ENCODE assay signal across 10 mouse cellular contexts in genomic region chr2:79429108-79429507, GRCm38 (mm10). TPM values are rescaled to one million over a fixed set of nuclear protein-coding genes. Genes with fewer than 3 reads are reported as not detected.
DNase-seq lines count a peak whose midpoint lies in the region; ATAC-seq and TF ChIP-seq lines count a peak whose summit lies in the region.
"Had no signal": no experiment of that assay in that cellular context is flagged by ENCODE, and none has a peak within 500 bp of the region (broad histone marks: within the 10 kb centered on the region; RNA-seq: fewer than 3 reads in every experiment).

No protein-coding gene starts in this region.

- H3K9me3 ChIP-seq in heart, embryonic 13.5 days: no peaks in the 10 kb centered on the region
- no peaks in the 10 kb centered on the region for H3K9me3 ChIP-seq in embryonic facial prominence, embryonic 10.5 days
- H3K9me3 ChIP-seq in hindbrain, postnatal 0 days (ENCODE audit: low read length): no peaks in the 10 kb centered on the region
- H3K9me3 ChIP-seq in midbrain, embryonic 13.5 days: no peaks in the 10 kb centered on the region

- no peak for ATAC-seq in heart, embryonic 13.5 days (ENCODE audit: extremely low read depth, insufficient number of reproducible peaks, low FRiP score, low TSS enrichment)
- 0 out of 2 replicates have a peak, but pooled peaks have one; percentile 21 for ATAC-seq in hindbrain, postnatal 0 days
- peak; percentile 60; the same call in 1 of the 2 replicates for ATAC-seq in midbrain, embryonic 13.5 days
- ATAC-seq: CD4-positive, CD25-positive, alpha-beta regulatory T cell, adult 4 months had no signal

- DNase-seq in heart, postnatal 36 days: no peak
- no peak for DNase-seq in embryonic facial prominence, embryonic 10.5 days (ENCODE audit: low spot score)
- no peak for DNase-seq in hindbrain, postnatal 0 days (ENCODE audit: low spot score)
- no peak for DNase-seq in B cell, adult 2 months
- no peak for DNase-seq in left cerebral cortex, postnatal 4 days
- DNase-seq in right cerebral cortex, postnatal 4 days: no peak

- peaks cover 28% of the 10 kb centered on the region for H3K27me3 ChIP-seq in heart, embryonic 13.5 days (replicated peaks)
- peaks cover 52% of the 10 kb centered on the region for H3K27me3 ChIP-seq in embryonic facial prominence, embryonic 10.5 days (replicated peaks; ENCODE audit: low read depth, poor library complexity, severe bottlenecking)
- no peaks in the 10 kb centered on the region for H3K27me3 ChIP-seq in hindbrain, postnatal 0 days (ENCODE audit: insufficient read depth, low read length)
- H3K27me3 ChIP-seq in midbrain, embryonic 13.5 days: peaks cover 27% of the 10 kb centered on the region

- TF ChIP-seq CTCF in hindbrain, postnatal 0 days (IDR thresholded peaks at IDR 0.05; ENCODE audit: low read depth): no peak

- no peak overlapping the region for H3K27ac ChIP-seq in heart, embryonic 13.5 days (replicated peaks)
- peak overlapping the region; percentile 82 for H3K27ac ChIP-seq in embryonic facial prominence, embryonic 10.5 days (replicated peaks)
- H3K27ac ChIP-seq in hindbrain, postnatal 0 days: no peak overlapping the region
- H3K27ac ChIP-seq in midbrain, embryonic 13.5 days: no peak overlapping the region

- no peaks in the 10 kb centered on the region for H3K36me3 ChIP-seq in heart, embryonic 13.5 days
- no peaks in the 10 kb centered on the region for H3K36me3 ChIP-seq in embryonic facial prominence, embryonic 10.5 days (replicated peaks)
- H3K36me3 ChIP-seq in hindbrain, postnatal 0 days (ENCODE audit: insufficient read depth, low read length): no peaks in the 10 kb centered on the region
- no peaks in the 10 kb centered on the region for H3K36me3 ChIP-seq in midbrain, embryonic 13.5 days

- peak overlapping the region; percentile 97 for H3K4me2 ChIP-seq in heart, embryonic 13.5 days
- peak overlapping the region; percentile 64 for H3K4me2 ChIP-seq in hindbrain, postnatal 0 days (ENCODE audit: low read depth, low read length)
- peak overlapping the region; percentile 84 for H3K4me2 ChIP-seq in midbrain, embryonic 13.5 days (replicated peaks)

- 13% methylated on average over 7 of the region's 7 CpGs for WGBS in heart, embryonic 13.5 days
- WGBS in embryonic facial prominence, embryonic 10.5 days: 10% methylated on average over 7 of the region's 7 CpGs
- 17% methylated on average over 7 of the region's 7 CpGs for WGBS in hindbrain, postnatal 0 days
- WGBS in midbrain, embryonic 13.5 days: 9% methylated on average over 7 of the region's 7 CpGs

- H3K4me3 ChIP-seq in heart, embryonic 13.5 days: peak overlapping the region; percentile 64
- H3K4me3 ChIP-seq in embryonic facial prominence, embryonic 10.5 days: peak overlapping the region; percentile 67
- peak overlapping the region; percentile 42 for H3K4me3 ChIP-seq in hindbrain, postnatal 0 days (ENCODE audit: low read length)
- H3K4me3 ChIP-seq in midbrain, embryonic 13.5 days (replicated peaks): peak overlapping the region; percentile 44

- peak overlapping the region; percentile 73 for H3K9ac ChIP-seq in heart, embryonic 13.5 days
- peak overlapping the region; percentile 15; the same call in 1 of the 2 replicates for H3K9ac ChIP-seq in hindbrain, postnatal 0 days (replicated peaks; ENCODE audit: low read length)
- 0 out of 2 replicates have a peak overlapping the region, but pooled peaks have one; percentile 55 for H3K9ac ChIP-seq in midbrain, embryonic 13.5 days (replicated peaks)

- intact Hi-C loops in heart, postnatal 36 days (cut with DNase I): no loop called here
- intact Hi-C loops in left cerebral cortex, postnatal 4 days (cut with DNase I): no loop called here

- peaks cover 10% of the 10 kb centered on the region for H3K4me1 ChIP-seq in heart, embryonic 13.5 days
- H3K4me1 ChIP-seq in embryonic facial prominence, embryonic 10.5 days: peaks cover 25% of the 10 kb centered on the region
- peaks cover 7% of the 10 kb centered on the region for H3K4me1 ChIP-seq in hindbrain, postnatal 0 days (ENCODE audit: insufficient read depth, low read length)
- peaks cover 12% of the 10 kb centered on the region for H3K4me1 ChIP-seq in midbrain, embryonic 13.5 days (replicated peaks)

RNA-seq across cellular contexts. Expression of gene Neurod1, which starts 27.4 kb away (rescaled TPM):
- polyA plus RNA-seq in heart, embryonic 13.5 days (2015; fragmentation: Nextera tagmentation; extraction: Ambion mirVana): not detected in 2 replicates
- not detected for total RNA-seq in heart, postnatal 36 days (2021)
- 25.1 and 28.7 TPM in 2 replicates for polyA plus RNA-seq in embryonic facial prominence, embryonic 10.5 days (2016; fragmentation: Nextera tagmentation; extraction: Ambion mirVana)
- 42.4 and 56.0 TPM in 2 replicates for total RNA-seq in hindbrain, postnatal 0 days (2014; rRNA removed)
- 85.9 and 96.3 TPM in 2 replicates for polyA plus RNA-seq in hindbrain, postnatal 0 days (2015; fragmentation: Nextera tagmentation; extraction: Ambion mirVana)
- polyA plus RNA-seq in midbrain, embryonic 13.5 days (2015; fragmentation: Nextera tagmentation; extraction: Ambion mirVana): 38.5 and 38.8 TPM in 2 replicates
- 10 to 100 TPM; 25.9 to 27.8 TPM for total RNA-seq in left cerebral cortex, postnatal 4 days (2021)
- total RNA-seq: adrenal gland, postnatal 14 days had no signal
- polyA plus RNA-seq: CD4-positive, CD25-positive, alpha-beta regulatory T cell, adult 4 months had no signal

RNA-seq across cellular contexts. Expression of gene Cerkl, which starts 27.5 kb away (rescaled TPM):
- 0.28 and 0.44 TPM in 2 replicates for polyA plus RNA-seq in heart, embryonic 13.5 days (2015; fragmentation: Nextera tagmentation; extraction: Ambion mirVana)
- total RNA-seq in heart, postnatal 36 days (2021): under 1 TPM; 0.76 to 0.97 TPM
- 4.5 and 5.2 TPM in 2 replicates for polyA plus RNA-seq in embryonic facial prominence, embryonic 10.5 days (2016; fragmentation: Nextera tagmentation; extraction: Ambion mirVana)
- total RNA-seq in hindbrain, postnatal 0 days (2014; rRNA removed): 0.40 and 2.1 TPM in 2 replicates
- polyA plus RNA-seq in hindbrain, postnatal 0 days (2015; fragmentation: Nextera tagmentation; extraction: Ambion mirVana): 2.5 and 3.3 TPM in 2 replicates
- polyA plus RNA-seq in midbrain, embryonic 13.5 days (2015; fragmentation: Nextera tagmentation; extraction: Ambion mirVana): 1.6 and 2.6 TPM in 2 replicates
- 1 to 10 TPM; 1.4 to 1.9 TPM for total RNA-seq in left cerebral cortex, postnatal 4 days (2021)

Comparison
In these comparisons a context has a peak if more than half of its experiments do, and no peak if none do; other contexts are left out.
1. H3K9ac ChIP-seq: peak in every context shown above with its lines; median percentile 73 in heart, embryonic 13.5 days; 55 in midbrain, embryonic 13.5 days; 15 in hindbrain, postnatal 0 days.
2. RNA of gene Neurod1, which starts 27.4 kb away (polyA plus RNA-seq): 85.9 to 96.3 TPM in hindbrain, postnatal 0 days, 38.5 to 38.8 TPM in midbrain, embryonic 13.5 days and 25.1 to 28.7 TPM in embryonic facial prominence, embryonic 10.5 days; not detected in heart, embryonic 13.5 days; every median in the first group is over 10 times any median in the second.
3. Peak in every context shown above with its lines, with median percentiles within 50 percentile points of each other: H3K4me2 ChIP-seq and H3K4me3 ChIP-seq.